Mouse (Mus musculus) left cerebral cortex, postnatal 14 days (tissue): ENCODE data around the gene Arhgef15. TPM values are rescaled to one million over a fixed set of nuclear protein-coding genes. Genes with fewer than 3 reads are reported as not detected.
A peak's percentile ranks its signal among the peaks of the same experiment; 100 is the strongest.
"Not testable (repeated sequence)": the region's sequence is repeated elsewhere in the genome, so short reads cannot be mapped to it uniquely, and the experiment has no call there.

Experiments used
- DNase-seq, 2 experiments: peaks; one replicate each; pipeline ENCODE4 v3.0.0; 2021 to 2022; ENCODE audit warnings: low spot score in 2 of 2, mixed read lengths in 1 of 2
- intact Hi-C: fragments of 180-260 bp; cut with DNase I; formaldehyde crosslinking; loops from one replicate; pipeline ENCODE4 v1.15.1; 2025
- long read RNA-seq, 2 experiments: library from polyadenylated mRNA; stranded (forward); transcript quantifications; one replicate each; pipeline ENCODE4 v2.0.0; 2021
- total RNA-seq, 2 experiments: library from RNA; stranded (reverse); gene quantifications; 2 replicates each; pipeline ENCODE4 v1.2.3; 2021

The Arhgef15 gene
- 10 to 100 TPM; 20.9 to 22.6 TPM for total RNA-seq
- long read RNA-seq, experiment 1, partial matches to known transcripts = 15 of 26 reads
- long read RNA-seq, experiment 1, other reads (novel, unspliced or antisense) = 11 of 26 reads
- long read RNA-seq, experiment 2, full-length matches to known transcripts = 1 of 32 reads
- long read RNA-seq, experiment 2, partial matches to known transcripts = 16 of 32 reads
- long read RNA-seq, experiment 2, other reads (novel, unspliced or antisense) = 15 of 32 reads

- intact Hi-C loops = no loop called here
- no peak for DNase-seq
These were observed at the start of gene Arhgef15 for GRCm38 (mm10) chr11:68957308-68957707. Gene Arhgef15 (minus strand): TSS chr11:68957480.

- DNase-seq, intact Hi-C loops: not testable (repeated sequence)
These were observed 49.3 kb upstream of the Arhgef15 start for GRCm38 (mm10) chr11:69006575-69006974.

GRCm38 (mm10) chr11:69005193-69005592 lies 47.9 kb upstream of the Arhgef15 start:
- DNase-seq = no peak
- intact Hi-C loops = no loop called here

GRCm38 (mm10) chr11:69003592-69003991 lies 46.3 kb upstream of the Arhgef15 start:
- intact Hi-C loops = no loop called here
- no peak for DNase-seq

GRCm38 (mm10) chr11:69002782-69003181 lies 45.5 kb upstream of the Arhgef15 start:
- intact Hi-C loops, DNase-seq: not testable (repeated sequence)

GRCm38 (mm10) chr11:68997080-68997479 lies 39.8 kb upstream of the Arhgef15 start:
- DNase-seq = no peak

GRCm38 (mm10) chr11:68994377-68994776 lies 37.1 kb upstream of the Arhgef15 start:
- peak in 1 of 2 experiments; percentile 38 for DNase-seq

More at GRCm38 (mm10) chr11:68997080-68997479, 39.8 kb upstream of the Arhgef15 start:
- intact Hi-C loops = no loop called here

GRCm38 (mm10) chr11:68993122-68993521 lies 35.8 kb upstream of the Arhgef15 start:
- DNase-seq = no peak
- intact Hi-C loops = no loop called here

More at GRCm38 (mm10) chr11:68994377-68994776, 37.1 kb upstream of the Arhgef15 start:
- intact Hi-C loops = no loop called here

GRCm38 (mm10) chr11:68988341-68988740 lies 31.1 kb upstream of the Arhgef15 start:
- no peak for DNase-seq
- intact Hi-C loops = no loop called here

- intact Hi-C loops = no loop called here
- DNase-seq = no peak
These were observed 30.1 kb upstream of the Arhgef15 start for GRCm38 (mm10) chr11:68987365-68987882.

- peak; percentile 67 to 80 for DNase-seq
- intact Hi-C loops = loop anchor here (2.0 kb wide), 1 partner anchor 78 kb away; no protein-coding TSS in a partner anchor
These were observed 25.5 kb upstream of the Arhgef15 start for GRCm38 (mm10) chr11:68982639-68983369.

- intact Hi-C loops = no loop called here
These were observed 23.6 kb upstream of the Arhgef15 start for GRCm38 (mm10) chr11:68980919-68981318.

GRCm38 (mm10) chr11:68979320-68979733 lies 22.0 kb upstream of the Arhgef15 start:
- DNase-seq = no peak
- intact Hi-C loops = no loop called here

More at GRCm38 (mm10) chr11:68980919-68981318, 23.6 kb upstream of the Arhgef15 start:
- no peak for DNase-seq

GRCm38 (mm10) chr11:68975601-68976000 lies 18.3 kb upstream of the Arhgef15 start:
- no peak for DNase-seq
- intact Hi-C loops = no loop called here

- DNase-seq = no peak
- intact Hi-C loops = no loop called here
These were observed 17.8 kb upstream of the Arhgef15 start, which contains the start of gene Rangrf for GRCm38 (mm10) chr11:68975085-68975484. Gene Rangrf (minus strand): TSS chr11:68975185.

- intact Hi-C loops = no loop called here
- DNase-seq = no peak
These were observed 16.8 kb upstream of the Arhgef15 start for GRCm38 (mm10) chr11:68974059-68974450.

- DNase-seq = peak; percentile 68 to 75
- intact Hi-C loops = not testable (repeated sequence)
These were observed 16.2 kb upstream of the Arhgef15 start for GRCm38 (mm10) chr11:68973250-68974058.

GRCm38 (mm10) chr11:68970232-68970631 lies 13.0 kb upstream of the Arhgef15 start:
- intact Hi-C loops = no loop called here
- DNase-seq = no peak

GRCm38 (mm10) chr11:68968752-68969151 lies 11.5 kb upstream of the Arhgef15 start:
- intact Hi-C loops = loop anchor here (5.0 kb wide), 1 partner anchor 66 kb away; the partner anchor contains the start of gene Rpl26
- no peak for DNase-seq
